Mouse (Mus musculus): ENCODE data around the gene Lrmda. TPM values are rescaled to one million over a fixed set of nuclear protein-coding genes. Genes with fewer than 3 reads are reported as not detected.

The Lrmda gene
- polyA plus RNA-seq, 1 experiment from 2014 or later, result 0.25 TPM

DNA sequence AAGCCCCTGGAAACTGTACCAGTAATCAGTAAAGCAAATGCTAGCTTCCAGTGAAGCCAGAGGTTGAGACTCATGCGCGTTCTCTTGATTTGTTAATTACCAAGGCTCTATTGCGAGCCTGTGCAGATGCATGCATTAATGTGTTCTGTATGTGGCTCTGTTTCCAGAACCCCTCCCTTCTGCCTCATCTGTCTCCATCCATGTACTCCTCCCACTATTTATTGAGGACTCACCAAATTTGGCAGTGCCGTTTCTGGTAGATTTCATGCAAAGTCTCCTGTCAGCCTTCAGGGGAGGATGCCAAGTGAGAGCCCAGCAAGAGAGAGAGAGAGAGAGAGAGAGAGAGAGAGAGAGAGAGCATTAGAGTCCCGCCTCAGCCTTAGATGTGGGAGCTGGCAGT lies 334.1 kb downstream of the Lrmda start:
- no peaks in the 10 kb centered on the region for H3K9me3 ChIP-seq (replicated peaks)
- DNase-seq (no peak), ATAC-seq (ENCODE audit: low read depth) (no peak)
- H3K36me3 ChIP-seq, result no peaks in the 10 kb centered on the region
- WGBS (ENCODE audit: insufficient replicate concordance), result 69% methylated on average over 5 of the region's 5 CpGs
- H3K4me2 ChIP-seq, result no peak overlapping the region
- no peak overlapping the region for H3K4me3 ChIP-seq (replicated peaks)
- H3K9ac ChIP-seq, result no peak overlapping the region
- H3K27me3 ChIP-seq, result no peaks in the 10 kb centered on the region
- no peak overlapping the region for H3K27ac ChIP-seq
- no peaks in the 10 kb centered on the region for H3K4me1 ChIP-seq (replicated peaks)

DNA sequence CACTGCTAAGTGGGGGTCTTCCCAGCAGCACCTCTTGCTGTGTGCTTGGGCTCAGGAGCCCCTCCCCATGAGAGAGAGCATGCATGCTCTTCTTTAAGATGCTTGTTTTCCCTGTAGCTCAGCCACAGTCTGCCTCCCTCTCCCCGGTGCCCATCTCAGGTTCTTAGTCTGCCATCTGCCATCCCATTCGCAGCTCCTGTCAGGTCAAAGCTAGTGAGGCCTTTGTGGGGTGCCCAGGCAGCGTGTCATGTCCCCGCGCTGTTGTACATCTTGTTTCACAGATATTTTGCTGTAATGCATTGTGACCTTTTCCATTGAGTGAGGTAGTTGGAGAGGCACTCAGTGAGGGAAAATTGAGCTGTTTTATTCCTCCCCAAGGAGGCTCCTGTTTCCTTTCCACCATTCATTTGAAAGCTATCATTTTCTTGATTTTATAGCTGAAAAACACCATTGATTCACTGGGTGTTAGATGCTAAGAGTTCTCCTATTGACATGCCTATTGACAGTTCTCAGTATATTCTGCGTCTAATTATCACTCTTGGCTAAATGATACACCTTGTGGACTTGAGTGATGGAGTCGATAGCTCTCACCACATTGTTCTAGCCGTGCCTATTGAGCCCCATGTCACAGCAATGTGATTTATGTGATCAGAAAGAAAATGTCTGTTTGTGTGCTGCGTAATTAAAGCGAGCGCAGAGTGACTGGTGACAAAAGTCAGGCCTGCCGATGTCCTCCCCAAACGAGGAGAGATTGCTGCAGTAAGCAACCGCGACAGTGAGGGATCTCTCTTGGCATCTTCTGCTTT lies 335.5 kb downstream of the Lrmda start:
- no peak for DNase-seq
- Histone ChIP-seq H3K4me1 (replicated peaks) (no peaks in the 10 kb centered on the region), H3K9me3 (replicated peaks) (no peaks in the 10 kb centered on the region), H3K4me2 (no peak overlapping the region), H3K4me3 (replicated peaks) (no peak overlapping the region), H3K27me3 (no peaks in the 10 kb centered on the region), H3K9ac (no peak overlapping the region), H3K27ac (no peak overlapping the region), H3K36me3 (no peaks in the 10 kb centered on the region)
- WGBS (ENCODE audit: insufficient replicate concordance), result 72% methylated on average over 15 of the region's 15 CpGs
- no peak for ATAC-seq (ENCODE audit: low read depth)

DNA sequence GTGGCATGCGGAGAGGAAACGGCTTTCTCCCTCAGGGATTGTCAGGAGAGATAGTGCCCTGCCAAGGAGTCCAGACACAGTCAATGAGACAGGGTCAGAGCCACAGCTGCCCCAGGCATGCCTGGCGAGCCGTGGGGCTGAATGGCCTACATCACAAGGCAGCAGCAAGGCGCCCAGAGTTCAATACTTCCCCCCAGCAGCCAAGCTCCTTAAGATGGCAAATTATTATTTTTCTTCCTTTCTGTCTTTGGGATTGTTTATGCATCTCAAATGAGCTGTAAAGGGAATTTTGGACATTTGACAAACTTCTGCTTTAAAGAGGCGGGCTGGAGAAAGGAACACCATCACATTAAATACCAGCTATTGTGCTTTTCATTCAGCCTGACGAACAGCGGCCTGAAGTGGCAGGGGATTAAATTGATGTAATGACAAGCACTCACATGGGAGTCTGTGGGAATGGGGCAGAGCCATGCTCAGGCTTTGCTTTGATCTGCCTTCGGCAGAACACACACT lies 338.5 kb downstream of the Lrmda start:
- no peak overlapping the region for H3K9ac ChIP-seq
- no peak for DNase-seq

DNA sequence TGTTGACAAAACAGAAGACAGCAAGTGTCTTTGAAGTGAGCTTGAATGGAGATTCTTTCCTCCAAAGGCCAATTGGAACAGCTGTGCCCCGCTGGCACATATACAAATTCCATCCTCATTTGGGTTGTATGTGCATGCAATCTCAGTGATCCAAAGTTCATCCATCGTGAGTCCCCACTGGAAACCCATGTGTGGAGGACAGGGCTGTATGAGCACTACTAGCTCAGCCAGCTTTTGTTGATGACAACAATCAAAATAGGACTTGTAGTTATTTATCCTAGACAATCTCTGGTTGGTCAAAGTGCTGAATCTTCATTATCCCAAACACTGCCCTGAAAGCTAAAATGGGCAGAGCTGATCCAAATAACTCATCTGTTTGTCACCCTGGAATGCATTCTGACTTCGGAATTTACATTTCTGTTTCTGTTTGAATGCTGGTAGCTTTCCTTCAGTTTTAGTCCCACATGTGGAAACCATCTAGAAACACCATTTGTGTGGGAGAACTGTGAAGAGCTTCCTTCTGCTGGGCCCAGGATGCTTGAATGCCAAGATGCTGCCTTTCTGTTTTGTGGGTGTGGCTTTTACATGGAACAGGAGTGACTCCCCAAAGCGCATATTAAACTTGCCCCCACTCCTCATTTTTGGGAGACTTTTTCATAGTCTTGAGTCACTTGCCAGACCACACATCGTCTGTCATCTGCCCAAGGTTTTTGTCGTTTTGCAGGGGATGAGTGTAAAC lies 344.7 kb downstream of the Lrmda start:
- DNase-seq (no peak), ATAC-seq (ENCODE audit: low read depth) (no peak)
- no peaks in the 10 kb centered on the region for H3K9me3 ChIP-seq (replicated peaks)
- WGBS (ENCODE audit: insufficient replicate concordance), result 60% methylated on average over 6 of the region's 6 CpGs
- H3K4me1 ChIP-seq (replicated peaks), result no peaks in the 10 kb centered on the region
- H3K9ac ChIP-seq, result no peak overlapping the region
- H3K4me2 ChIP-seq, result no peak overlapping the region
- H3K36me3 ChIP-seq, result no peaks in the 10 kb centered on the region
- no peak overlapping the region for H3K4me3 ChIP-seq (replicated peaks)
- no peak overlapping the region for H3K27ac ChIP-seq
- no peaks in the 10 kb centered on the region for H3K27me3 ChIP-seq

More for the DNA sequence above, 338.5 kb downstream of the Lrmda start:
- H3K4me2 ChIP-seq, result no peak overlapping the region
- H3K27me3 ChIP-seq, result no peaks in the 10 kb centered on the region
- no peak for ATAC-seq (ENCODE audit: low read depth)
- H3K27ac ChIP-seq, result no peak overlapping the region
- H3K4me3 ChIP-seq (replicated peaks), result no peak overlapping the region
- WGBS (ENCODE audit: insufficient replicate concordance), result 69% methylated on average over 9 of the region's 9 CpGs
- H3K4me1 ChIP-seq (replicated peaks), result no peaks in the 10 kb centered on the region
- H3K9me3 ChIP-seq (replicated peaks), result no peaks in the 10 kb centered on the region
- H3K36me3 ChIP-seq, result no peaks in the 10 kb centered on the region

DNA sequence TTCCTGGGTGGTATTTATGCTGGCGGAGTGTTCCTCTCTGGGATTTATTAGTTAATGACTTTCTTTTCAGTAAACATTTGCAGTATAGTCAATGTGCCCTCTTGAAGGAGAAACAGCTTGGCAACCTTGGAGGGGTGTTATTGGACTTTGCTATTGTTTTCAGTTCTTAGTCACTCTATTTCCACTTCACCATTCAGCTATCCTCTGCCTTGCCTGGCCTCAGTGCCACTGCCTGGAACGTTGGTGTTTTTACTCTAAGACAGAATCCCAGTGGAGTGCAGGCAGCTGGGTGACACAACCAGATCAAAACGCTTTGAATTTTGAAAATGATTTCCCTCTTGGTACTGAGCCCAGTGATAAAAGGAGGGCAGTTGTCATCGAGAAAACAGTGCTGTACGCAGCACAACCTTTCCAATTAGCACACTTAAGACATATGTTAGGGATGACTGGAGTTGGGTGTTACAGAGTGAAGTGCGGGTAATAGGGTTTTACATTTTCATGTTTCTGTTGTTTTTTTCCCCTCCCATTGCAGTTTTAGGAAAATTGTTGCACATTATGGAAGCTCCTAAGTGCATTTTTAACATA lies 345.4 kb downstream of the Lrmda start:
- Histone ChIP-seq H3K9ac (no peak overlapping the region), H3K4me3 (replicated peaks) (no peak overlapping the region), H3K27ac (no peak overlapping the region), H3K36me3 (no peaks in the 10 kb centered on the region), H3K4me1 (replicated peaks) (no peaks in the 10 kb centered on the region), H3K9me3 (replicated peaks) (no peaks in the 10 kb centered on the region), H3K27me3 (no peaks in the 10 kb centered on the region), H3K4me2 (no peak overlapping the region)
- ATAC-seq (ENCODE audit: low read depth) (no peak), DNase-seq (no peak)
- 63% methylated on average over 6 of the region's 6 CpGs for WGBS (ENCODE audit: insufficient replicate concordance)

DNA sequence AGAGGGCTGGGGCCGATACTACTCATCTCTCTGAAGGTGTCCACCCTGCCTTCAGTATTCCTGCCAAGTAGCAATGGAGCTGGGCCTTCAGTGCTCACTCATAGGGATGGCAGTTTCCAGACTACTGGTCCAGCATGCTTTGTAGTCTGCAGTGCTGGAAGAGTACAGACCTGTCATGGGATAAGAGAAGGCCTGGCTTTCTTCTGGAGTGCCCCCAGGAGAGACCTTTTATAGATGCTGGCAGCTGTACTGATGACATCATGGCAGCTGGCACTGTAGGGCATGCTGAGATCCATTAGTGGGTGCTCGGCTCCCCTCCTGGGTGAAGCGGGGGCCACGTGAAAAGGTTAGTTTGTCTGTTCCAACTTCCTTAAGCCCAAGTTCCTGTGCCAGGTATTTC lies 348.1 kb downstream of the Lrmda start:
- WGBS (ENCODE audit: insufficient replicate concordance), result 64% methylated on average over 4 of the region's 4 CpGs
- no peak for DNase-seq
- ATAC-seq (ENCODE audit: low read depth), result no peak

DNA sequence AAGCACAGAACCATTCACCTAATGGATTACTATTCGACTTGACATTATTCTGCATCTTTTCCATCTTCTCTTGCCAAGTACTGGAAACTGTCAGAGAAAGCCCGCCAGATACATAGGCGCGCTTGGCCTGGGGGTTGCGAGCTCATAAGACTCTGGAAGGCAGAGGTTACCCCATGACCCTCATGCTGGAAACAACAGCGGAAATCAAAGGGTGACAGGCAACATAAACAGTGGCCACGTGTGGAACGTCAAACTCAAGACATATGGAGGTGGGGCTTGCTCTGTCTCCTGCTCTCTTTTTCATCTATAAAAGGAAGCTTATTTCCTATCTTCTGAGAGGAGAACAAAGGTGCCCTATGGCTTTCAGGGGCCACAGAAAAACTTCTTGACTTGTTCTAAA lies 351.6 kb downstream of the Lrmda start:
- no peak overlapping the region for H3K4me2 ChIP-seq
- DNase-seq (no peak), ATAC-seq (ENCODE audit: low read depth) (no peak)
- no peaks in the 10 kb centered on the region for H3K27me3 ChIP-seq
- H3K4me1 ChIP-seq (replicated peaks), result no peaks in the 10 kb centered on the region
- no peak overlapping the region for H3K9ac ChIP-seq
- 64% methylated on average over 8 of the region's 8 CpGs for WGBS (ENCODE audit: insufficient replicate concordance)
- no peaks in the 10 kb centered on the region for H3K36me3 ChIP-seq
- no peak overlapping the region for H3K27ac ChIP-seq
- H3K4me3 ChIP-seq (replicated peaks), result no peak overlapping the region
- H3K9me3 ChIP-seq (replicated peaks), result no peaks in the 10 kb centered on the region

More for the DNA sequence above, 348.1 kb downstream of the Lrmda start:
- no peaks in the 10 kb centered on the region for H3K36me3 ChIP-seq
- no peaks in the 10 kb centered on the region for H3K4me1 ChIP-seq (replicated peaks)
- no peak overlapping the region for H3K9ac ChIP-seq
- no peaks in the 10 kb centered on the region for H3K27me3 ChIP-seq
- no peak overlapping the region for H3K4me2 ChIP-seq
- no peak overlapping the region for H3K4me3 ChIP-seq (replicated peaks)
- no peaks in the 10 kb centered on the region for H3K9me3 ChIP-seq (replicated peaks)
- H3K27ac ChIP-seq, result no peak overlapping the region

DNA sequence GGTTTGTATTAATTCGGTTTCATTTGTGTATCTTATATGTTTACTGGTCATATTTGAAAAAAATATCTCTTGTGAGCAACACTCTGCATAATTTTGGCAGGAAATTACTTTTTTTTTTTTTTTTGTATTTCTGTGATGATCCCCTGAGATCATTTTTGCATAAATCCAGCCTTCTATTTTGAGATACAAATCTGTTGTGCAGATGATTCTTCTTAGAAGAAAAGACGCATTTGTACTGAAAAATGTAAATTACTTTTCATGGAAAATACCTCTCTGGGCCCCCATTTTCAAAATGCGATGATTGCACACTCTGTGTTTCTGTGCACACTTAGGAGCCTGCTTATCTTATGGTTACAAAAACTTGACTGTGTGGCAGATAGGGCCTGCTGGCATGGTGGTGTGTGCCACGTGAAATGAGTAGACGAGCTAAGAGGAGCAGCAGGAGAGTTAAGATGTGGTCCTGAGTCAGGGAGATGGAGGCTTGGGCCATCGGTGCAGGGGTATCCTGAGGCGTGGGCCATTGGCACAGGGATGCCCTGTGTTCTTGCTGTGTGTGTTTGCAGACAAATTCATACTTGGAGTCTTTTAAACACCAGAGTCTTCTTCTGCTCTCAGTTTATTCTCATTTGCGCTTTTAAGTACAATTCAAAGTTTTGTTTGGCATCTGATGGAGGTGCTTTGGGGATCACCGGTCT lies 353.3 kb downstream of the Lrmda start:
- Histone ChIP-seq H3K4me2 (no peak overlapping the region), H3K9me3 (replicated peaks) (no peaks in the 10 kb centered on the region), H3K36me3 (no peaks in the 10 kb centered on the region), H3K4me3 (replicated peaks) (no peak overlapping the region), H3K9ac (no peak overlapping the region), H3K27me3 (no peaks in the 10 kb centered on the region), H3K4me1 (replicated peaks) (no peaks in the 10 kb centered on the region), H3K27ac (no peak overlapping the region)
- DNase-seq (no peak), ATAC-seq (ENCODE audit: low read depth) (no peak)
- 58% methylated on average over 9 of the region's 9 CpGs for WGBS (ENCODE audit: insufficient replicate concordance)

DNA sequence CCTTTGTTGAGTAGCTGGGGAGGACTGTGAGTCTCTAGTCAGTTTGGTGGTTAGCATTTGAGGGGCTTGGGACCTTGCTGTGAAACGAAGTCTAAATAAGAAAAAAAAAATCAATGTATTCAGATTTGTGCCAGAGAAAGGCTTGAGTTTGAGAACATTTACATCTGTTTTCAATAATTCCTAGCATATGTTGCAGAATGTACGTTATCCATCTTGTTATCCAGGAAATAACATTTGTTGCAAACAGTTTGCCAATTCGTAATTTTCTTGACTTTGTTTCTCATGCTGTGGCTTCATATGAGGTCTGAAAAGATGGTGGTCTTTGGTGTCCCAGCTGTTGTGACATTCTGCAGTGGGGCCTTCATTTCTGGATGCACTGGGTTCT lies 353.8 kb downstream of the Lrmda start:
- no peak for DNase-seq
- H3K4me2 ChIP-seq, result no peak overlapping the region
- WGBS (ENCODE audit: insufficient replicate concordance), result 48% methylated on average over 3 of the region's 3 CpGs
- H3K27ac ChIP-seq, result no peak overlapping the region
- ATAC-seq (ENCODE audit: low read depth), result no peak
- H3K4me1 ChIP-seq (replicated peaks), result no peaks in the 10 kb centered on the region
- no peaks in the 10 kb centered on the region for H3K27me3 ChIP-seq
- no peaks in the 10 kb centered on the region for H3K9me3 ChIP-seq (replicated peaks)
- H3K4me3 ChIP-seq (replicated peaks), result no peak overlapping the region
- no peak overlapping the region for H3K9ac ChIP-seq
- H3K36me3 ChIP-seq, result no peaks in the 10 kb centered on the region

DNA sequence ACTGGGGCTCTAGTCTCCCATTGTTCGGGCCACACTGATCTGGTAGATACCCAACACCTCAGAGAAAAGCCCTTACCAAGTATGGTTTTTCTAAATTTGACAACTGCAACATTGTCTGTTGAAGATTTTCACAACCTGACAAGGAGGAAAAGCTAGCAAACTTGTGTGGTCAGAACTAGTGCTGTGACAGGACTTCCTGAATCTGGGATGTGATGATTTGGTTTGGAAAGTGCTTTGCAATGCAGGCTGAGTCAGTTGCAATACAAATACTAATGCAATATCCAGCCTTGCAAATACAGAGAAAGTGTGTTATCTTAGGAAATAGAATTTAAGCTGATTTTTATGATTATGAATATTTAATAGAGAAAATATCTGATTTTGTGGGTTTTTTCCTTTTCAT lies 357.6 kb downstream of the Lrmda start:
- Histone ChIP-seq H3K27me3 (no peaks in the 10 kb centered on the region), H3K9me3 (replicated peaks) (no peaks in the 10 kb centered on the region), H3K4me2 (no peak overlapping the region), H3K27ac (no peak overlapping the region), H3K4me3 (replicated peaks) (no peak overlapping the region), H3K4me1 (replicated peaks) (no peaks in the 10 kb centered on the region), H3K9ac (no peak overlapping the region), H3K36me3 (no peaks in the 10 kb centered on the region)
- ATAC-seq (ENCODE audit: low read depth) (no peak), DNase-seq (no peak)
- 47% methylated on average over 1 of the region's 1 CpGs for WGBS (ENCODE audit: insufficient replicate concordance)

DNA sequence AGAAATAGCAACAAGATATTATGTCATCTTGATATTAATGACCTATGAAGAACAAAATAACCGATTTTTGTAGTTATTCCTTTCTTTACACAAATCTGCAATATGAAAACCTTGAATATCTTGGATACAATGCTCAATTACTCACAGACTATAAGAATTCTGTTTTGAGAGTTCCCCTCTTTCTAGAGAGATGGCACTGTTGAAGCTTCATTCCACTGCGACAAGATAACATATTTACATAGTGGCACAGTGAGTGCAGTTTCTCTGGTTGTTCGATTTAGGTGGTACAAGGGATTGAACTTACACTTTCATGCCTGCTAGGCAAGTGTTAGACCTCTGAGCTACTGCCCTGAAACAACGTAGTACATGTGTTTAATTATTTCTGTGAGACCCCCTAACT lies 362.6 kb downstream of the Lrmda start:
- no peak for DNase-seq
- H3K27me3 ChIP-seq, result no peaks in the 10 kb centered on the region
- no peak overlapping the region for H3K27ac ChIP-seq
- no peaks in the 10 kb centered on the region for H3K36me3 ChIP-seq
- no peak overlapping the region for H3K9ac ChIP-seq
- H3K9me3 ChIP-seq (replicated peaks), result no peaks in the 10 kb centered on the region
- no peak for ATAC-seq (ENCODE audit: low read depth)
- H3K4me3 ChIP-seq (replicated peaks), result no peak overlapping the region
- 53% methylated on average over 4 of the region's 4 CpGs for WGBS (ENCODE audit: insufficient replicate concordance)
- H3K4me1 ChIP-seq (replicated peaks), result no peaks in the 10 kb centered on the region
- no peak overlapping the region for H3K4me2 ChIP-seq
